Mouse (Mus musculus): ENCODE results near the gene Ndel1.

Gene Ndel1

DNA sequence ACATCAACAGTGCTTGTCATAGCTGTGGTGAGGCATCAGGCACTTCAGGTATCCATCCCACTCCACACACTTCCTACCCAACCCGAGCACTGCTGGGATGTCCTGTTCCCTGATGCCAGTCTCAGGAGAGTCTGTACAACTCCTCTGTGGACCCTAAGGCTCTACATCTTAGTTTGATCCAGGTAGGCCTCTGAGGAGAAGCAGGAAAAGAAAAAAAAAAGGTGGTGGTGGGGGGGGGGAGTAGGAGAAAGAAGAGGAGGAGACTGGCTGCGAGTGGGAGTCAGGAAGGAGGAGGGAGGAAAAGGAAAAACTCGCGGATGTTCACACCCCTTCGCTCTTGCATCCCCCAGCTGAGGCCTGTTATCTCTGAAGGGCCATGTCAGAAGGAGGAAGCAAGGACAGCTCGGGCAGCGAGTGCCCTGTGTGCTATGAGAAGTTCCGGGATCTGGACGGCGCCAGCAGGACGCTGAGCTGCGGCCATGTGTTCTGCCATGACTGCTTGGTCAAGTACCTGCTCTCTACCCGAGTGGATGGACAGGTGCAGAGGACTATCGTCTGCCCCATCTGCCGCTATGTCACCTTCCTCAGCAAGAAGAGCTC lies 20.7 kb upstream of the Ndel1 start:
- DNase-seq (ENCODE audit: low spot score), result no peak

DNA sequence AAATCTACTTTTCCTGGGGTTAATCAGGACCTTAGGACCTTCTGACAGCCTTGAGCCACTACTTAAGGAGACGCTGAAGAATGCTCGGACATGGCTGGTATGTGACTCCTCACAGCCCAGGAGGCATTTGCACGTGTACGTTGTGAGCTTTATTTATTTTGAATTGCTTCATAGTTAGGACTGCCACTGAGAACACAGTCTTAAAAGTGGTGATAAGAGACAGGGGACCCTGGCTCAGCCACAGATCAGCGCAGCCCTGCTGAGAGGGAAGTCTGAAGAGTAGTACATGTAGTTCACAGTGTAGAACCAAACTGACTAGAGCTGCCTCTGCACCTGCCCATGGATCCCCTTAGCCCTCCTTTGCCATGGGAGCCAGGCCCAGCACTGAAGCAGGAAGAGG lies 20.2 kb upstream of the Ndel1 start:
- no peak for DNase-seq (ENCODE audit: low spot score)

- no peak for DNase-seq (ENCODE audit: low spot score)
Observed at GRCm38 (mm10) chr11:68890625-68891024, 19.0 kb upstream of the Ndel1 start.

GRCm38 (mm10) chr11:68888653-68889052 lies 17.0 kb upstream of the Ndel1 start:
- DNase-seq (ENCODE audit: low spot score), result no peak

GRCm38 (mm10) chr11:68888253-68888652 lies 16.6 kb upstream of the Ndel1 start, which contains the start of gene Rnf222:
Gene Rnf222, plus strand, starts transcription at chr11:68888553.
- DNase-seq (ENCODE audit: low spot score), result no peak

DNA sequence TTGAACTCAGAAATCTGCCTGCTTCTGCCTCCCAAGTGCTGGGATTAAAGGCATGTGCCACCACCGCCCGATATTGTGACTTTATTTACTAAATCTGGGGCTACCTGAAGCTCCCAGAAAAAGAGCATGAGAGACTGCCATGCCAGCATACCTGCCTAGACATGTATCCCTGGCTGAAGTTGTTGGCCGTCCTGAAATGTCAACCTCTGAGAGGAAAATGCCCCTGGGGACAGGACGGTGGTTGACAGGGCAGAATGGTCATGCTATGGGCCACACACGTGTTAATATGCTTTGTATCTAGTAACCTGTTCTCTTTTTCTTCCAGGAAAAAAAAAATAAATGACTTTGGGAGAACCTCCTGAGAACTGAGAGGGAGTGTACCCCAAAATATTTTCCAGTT lies 14.4 kb upstream of the Ndel1 start:
- no peak for DNase-seq (ENCODE audit: low spot score)

DNA sequence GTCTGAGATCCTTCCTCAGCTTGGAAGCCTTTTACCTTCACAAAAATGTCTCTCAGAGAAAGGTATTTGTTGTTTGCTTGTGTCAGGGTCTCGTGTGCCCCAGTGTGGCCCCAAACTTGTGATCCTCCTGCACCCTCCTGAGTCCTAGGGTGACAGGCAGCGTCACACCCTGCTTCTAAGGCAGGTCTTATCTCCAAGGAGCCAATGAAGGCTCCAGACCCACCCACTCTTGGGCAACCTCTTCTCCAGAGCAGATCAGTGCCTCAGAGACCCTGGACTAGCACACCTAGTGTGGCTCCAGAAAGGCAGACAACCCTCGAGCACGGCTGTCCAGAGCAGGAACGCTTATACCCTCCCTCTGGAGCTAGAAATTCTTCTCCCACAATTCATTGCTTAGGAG lies 12.7 kb upstream of the Ndel1 start:
- no peak for DNase-seq (ENCODE audit: low spot score)

- DNase-seq (ENCODE audit: low spot score), result no peak
Observed at GRCm38 (mm10) chr11:68883843-68884242, 12.2 kb upstream of the Ndel1 start.

DNA sequence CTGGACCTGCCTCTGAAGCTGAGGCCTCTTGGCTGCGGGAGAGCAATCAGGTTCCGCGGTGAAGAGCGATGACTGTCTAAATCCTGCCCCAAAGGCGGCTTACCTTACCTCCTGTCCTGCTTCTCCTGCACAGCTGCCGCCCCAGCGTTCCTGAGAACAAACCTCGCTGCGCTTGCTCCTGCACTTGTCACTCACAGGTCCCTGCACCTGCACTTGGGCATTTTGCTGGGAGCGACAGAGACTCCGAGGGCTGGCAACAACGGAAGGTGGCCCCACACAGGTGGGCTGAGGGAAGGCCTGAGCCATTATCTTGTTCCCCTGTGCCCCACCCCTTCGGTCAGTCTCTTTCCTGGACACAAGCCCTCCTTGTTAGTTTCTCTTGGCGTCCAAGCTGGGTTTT lies 10.4 kb upstream of the Ndel1 start:
- DNase-seq (ENCODE audit: low spot score), result no peak

DNA sequence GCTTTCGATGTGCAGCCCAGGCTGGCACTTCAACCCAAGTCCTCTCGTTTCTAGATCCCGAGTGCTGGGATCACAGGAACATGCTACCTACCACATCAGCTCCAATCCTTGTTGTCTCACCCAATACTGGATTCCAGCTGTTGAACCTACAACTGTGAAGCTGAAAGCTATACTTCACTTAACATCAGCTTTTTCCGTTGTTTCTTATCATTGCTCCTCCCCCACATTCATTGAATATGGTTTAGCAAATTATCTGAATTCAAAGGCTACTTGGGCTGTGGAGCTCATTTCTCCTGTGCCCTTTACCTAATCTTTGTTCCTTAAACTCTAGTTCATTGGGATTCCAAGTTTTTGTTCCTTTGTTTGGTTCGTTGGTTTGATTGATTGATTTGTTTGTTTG lies 7.2 kb upstream of the Ndel1 start:
- no peak for DNase-seq (ENCODE audit: low spot score)

DNA sequence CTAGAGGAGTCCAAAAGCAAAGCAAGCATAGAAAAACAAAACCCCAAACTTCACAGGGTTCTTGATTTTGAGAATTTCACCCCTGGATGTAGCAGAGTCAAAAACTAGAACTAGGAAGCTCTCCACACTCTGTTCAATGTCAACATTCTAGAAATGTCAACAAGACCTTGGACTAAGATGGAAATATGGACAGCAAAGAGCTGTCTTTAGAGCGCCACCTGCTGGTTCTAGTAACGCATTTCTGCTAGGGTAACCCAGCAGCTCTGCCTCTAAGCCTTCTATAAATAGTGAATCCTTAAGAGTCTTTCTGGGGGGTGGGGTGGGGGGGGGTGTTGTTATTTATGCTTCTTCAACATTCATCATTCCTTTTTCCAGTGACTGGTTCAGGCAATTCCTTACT lies 3.2 kb upstream of the Ndel1 start:
- DNase-seq (ENCODE audit: low spot score), result peak; percentile 28

- no peak for DNase-seq (ENCODE audit: low spot score)
Observed at GRCm38 (mm10) chr11:68871277-68871676, 381 bp downstream of the Ndel1 start.

- no peak for DNase-seq (ENCODE audit: low spot score)
Observed at GRCm38 (mm10) chr11:68864544-68865189, 7.0 kb downstream of the Ndel1 start.

- DNase-seq (ENCODE audit: low spot score), result no peak
Observed at GRCm38 (mm10) chr11:68863631-68864091, 8.0 kb downstream of the Ndel1 start.

GRCm38 (mm10) chr11:68862260-68862659 lies 9.4 kb downstream of the Ndel1 start:
- no peak for DNase-seq (ENCODE audit: low spot score)

DNA sequence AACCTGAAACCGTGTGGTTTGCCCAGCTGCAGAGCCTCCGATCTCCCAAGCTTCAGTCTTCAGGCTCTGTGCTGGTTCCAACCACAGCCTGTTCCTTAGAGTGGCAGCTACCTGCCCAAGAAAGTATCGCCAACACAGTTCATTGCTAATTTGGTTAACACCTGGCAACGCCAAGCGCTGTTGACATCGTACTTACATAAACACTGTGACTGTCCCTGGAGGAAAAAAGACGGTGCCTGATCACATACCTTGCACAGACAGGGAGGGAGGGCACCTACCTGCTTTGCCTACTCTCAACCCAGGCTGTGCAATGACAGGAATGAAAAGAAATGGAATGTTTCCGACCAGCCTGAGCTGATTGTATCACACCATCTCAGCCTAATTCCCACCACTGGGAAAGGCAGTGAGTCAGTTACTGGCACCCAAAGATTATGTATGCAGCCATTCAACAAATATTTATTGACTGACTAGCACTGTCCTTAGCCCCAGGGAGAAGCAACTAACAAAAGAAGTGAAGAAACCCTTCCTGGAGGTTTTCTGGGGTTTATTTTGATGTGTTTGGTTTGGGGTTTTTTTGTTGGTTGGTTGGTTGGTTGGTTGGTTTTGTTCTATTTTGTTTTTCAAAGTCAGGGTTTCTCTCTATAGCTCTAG lies 11.6 kb downstream of the Ndel1 start:
- DNase-seq (ENCODE audit: low spot score), result no peak

DNA sequence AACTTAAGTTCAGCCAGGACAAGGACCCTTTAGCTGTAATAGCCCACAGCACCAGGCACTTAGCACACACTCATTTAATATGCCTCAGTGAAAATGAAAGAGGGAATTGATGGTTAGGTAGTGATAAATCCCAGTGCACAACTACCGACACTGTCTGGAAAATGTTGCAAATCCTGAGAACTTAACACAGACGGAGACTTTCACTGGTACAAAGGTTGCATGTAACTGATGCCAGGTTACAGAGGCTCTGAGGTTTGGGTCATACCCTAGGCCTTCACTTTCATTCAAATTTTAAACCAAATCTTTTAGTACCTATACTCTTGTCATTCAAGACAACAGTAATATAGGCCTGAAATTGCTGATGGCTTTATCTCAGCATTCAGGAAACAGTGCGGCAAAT lies 14.3 kb downstream of the Ndel1 start:
- no peak for DNase-seq (ENCODE audit: low spot score)

DNA sequence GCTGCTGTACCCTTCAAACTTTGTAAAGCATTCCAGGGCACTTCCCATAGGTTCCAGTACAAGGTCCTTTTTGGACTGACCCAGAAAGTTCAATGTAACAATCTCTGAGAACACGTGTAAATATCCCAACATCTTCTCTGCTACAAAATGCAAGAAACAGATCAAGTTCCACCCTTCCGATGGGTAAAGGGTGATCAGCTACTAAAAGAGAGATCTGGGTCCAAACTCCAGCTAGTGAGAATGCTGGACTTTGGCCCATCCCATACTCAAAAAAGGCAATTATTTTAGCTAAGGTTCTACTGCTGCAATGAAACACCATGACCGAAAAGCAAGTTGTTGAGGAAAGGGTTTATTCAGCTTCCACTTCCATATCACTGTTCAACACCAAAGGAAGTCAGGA lies 17.0 kb downstream of the Ndel1 start:
- DNase-seq (ENCODE audit: low spot score), result no peak

GRCm38 (mm10) chr11:68853611-68854401 lies 17.9 kb downstream of the Ndel1 start:
- no peak for DNase-seq (ENCODE audit: low spot score)

DNA sequence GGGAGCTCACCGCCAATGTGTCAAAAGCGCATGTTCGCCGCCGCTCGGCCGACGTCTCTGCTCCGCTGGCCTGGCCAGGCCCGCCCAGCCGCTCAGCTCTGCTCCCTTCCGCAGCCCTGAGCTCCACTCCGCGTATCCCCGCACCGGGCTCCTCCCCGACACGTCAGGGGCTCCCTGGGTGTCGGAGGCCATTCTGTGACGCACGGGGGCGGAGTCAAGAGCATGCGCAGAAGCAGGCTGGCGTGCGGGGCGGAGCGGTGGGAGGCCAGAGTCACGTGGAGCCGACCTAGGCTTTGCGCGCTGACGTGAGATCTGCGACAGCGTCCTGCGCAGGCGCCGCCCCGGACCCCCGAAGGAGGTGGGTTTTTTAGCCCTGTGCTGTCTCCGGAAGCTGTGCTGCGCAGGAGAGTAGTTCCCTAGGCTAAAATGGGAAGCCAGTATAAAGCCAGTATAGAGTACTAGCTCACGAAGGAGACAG lies 18.7 kb downstream of the Ndel1 start:
- DNase-seq (ENCODE audit: low spot score), result peak; percentile 99

GRCm38 (mm10) chr11:68852486-68852901 lies 19.2 kb downstream of the Ndel1 start:
- peak; percentile 72 for DNase-seq (ENCODE audit: low spot score)

All from spleen, adult 12 weeks (tissue).